ENCODE assay signal across 17 mouse cellular contexts in the genomic region with DNA sequence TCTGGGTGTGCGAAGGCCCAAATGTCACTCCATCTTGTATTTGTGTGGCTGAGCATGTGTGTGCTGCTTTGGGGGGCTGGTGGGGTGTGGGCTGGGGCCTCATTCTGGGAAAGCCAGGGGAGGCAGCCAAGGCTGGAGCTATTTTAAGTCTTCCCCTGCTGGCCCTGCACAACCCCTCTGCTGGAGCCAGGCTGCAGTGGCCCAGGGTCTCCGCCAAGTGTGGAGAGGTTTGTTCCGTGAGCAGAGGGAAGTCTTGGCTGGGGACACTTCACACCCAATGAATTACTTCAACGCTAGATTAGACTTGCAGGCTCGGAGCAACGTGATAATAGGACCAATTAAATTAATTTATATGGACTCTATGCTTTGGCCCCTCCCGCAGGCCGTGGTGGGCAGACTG. TPM values are rescaled to one million over a fixed set of nuclear protein-coding genes. Genes with fewer than 3 reads are reported as not detected.
DNase-seq lines count a peak whose midpoint lies in the region; ATAC-seq and TF ChIP-seq lines count a peak whose summit lies in the region.
"Had no signal": no experiment of that assay in that cellular context is flagged by ENCODE, and none has a peak within 500 bp of the region (broad histone marks: within the 10 kb centered on the region; RNA-seq: fewer than 3 reads in every experiment).

No protein-coding gene starts in this region.

- H3K27me3 ChIP-seq in heart, embryonic 10.5 days (ENCODE audit: insufficient read depth, poor library complexity, severe bottlenecking), result peaks cover 44% of the 10 kb centered on the region
- H3K27me3 ChIP-seq in neural tube, embryonic 15.5 days (replicated peaks), result no peaks in the 10 kb centered on the region
- no peaks in the 10 kb centered on the region for H3K27me3 ChIP-seq in midbrain, postnatal 0 days (ENCODE audit: insufficient read depth, low read length)
- 0 out of 2 replicates have a peak, but pooled peaks cover 3% of the 10 kb centered on the region for H3K27me3 ChIP-seq in intestine, embryonic 15.5 days (replicated peaks)
- H3K27me3 ChIP-seq: forebrain, embryonic 15.5 days had no signal

- no peak overlapping the region for H3K9ac ChIP-seq in neural tube, embryonic 15.5 days (replicated peaks)
- no peak overlapping the region for H3K9ac ChIP-seq in midbrain, postnatal 0 days (replicated peaks; ENCODE audit: low read length, poor library complexity, severe bottlenecking)
- no peak overlapping the region for H3K9ac ChIP-seq in intestine, embryonic 15.5 days
- H3K9ac ChIP-seq: forebrain, embryonic 15.5 days; kidney, embryonic 15.5 days; liver, embryonic 15.5 days; midbrain, embryonic 12.5 days had no signal

- H3K27ac ChIP-seq in heart, embryonic 10.5 days, result no peak overlapping the region
- no peak overlapping the region for H3K27ac ChIP-seq in neural tube, embryonic 15.5 days (replicated peaks)
- no peak overlapping the region for H3K27ac ChIP-seq in midbrain, postnatal 0 days (ENCODE audit: low read depth, low read length)
- no peak overlapping the region for H3K27ac ChIP-seq in intestine, embryonic 15.5 days
- H3K27ac ChIP-seq: forebrain, embryonic 15.5 days; hindbrain, postnatal 0 days; kidney, embryonic 15.5 days; liver, embryonic 15.5 days; midbrain, embryonic 12.5 days had no signal

- intact Hi-C loops in heart, postnatal 36 days (cut with DNase I), result no loop called here

- H3K9me3 ChIP-seq in heart, embryonic 10.5 days, result no peaks in the 10 kb centered on the region
- H3K9me3 ChIP-seq in neural tube, embryonic 15.5 days (replicated peaks), result no peaks in the 10 kb centered on the region
- H3K9me3 ChIP-seq in midbrain, postnatal 0 days (ENCODE audit: low read length), result no peaks in the 10 kb centered on the region
- H3K9me3 ChIP-seq in intestine, embryonic 15.5 days, result no peaks in the 10 kb centered on the region
- H3K9me3 ChIP-seq: forebrain, embryonic 15.5 days; G1E; kidney, embryonic 15.5 days; liver, embryonic 15.5 days; midbrain, embryonic 12.5 days had no signal

- 67% methylated on average over 8 of the region's 8 CpGs for WGBS in heart, embryonic 10.5 days
- WGBS in neural tube, embryonic 15.5 days, result 72% methylated on average over 8 of the region's 8 CpGs
- 87% methylated on average over 8 of the region's 8 CpGs for WGBS in midbrain, postnatal 0 days
- WGBS in intestine, embryonic 15.5 days, result 85% methylated on average over 8 of the region's 8 CpGs

- H3K4me1 ChIP-seq in heart, embryonic 10.5 days, result peaks cover 41% of the 10 kb centered on the region
- peaks cover 6% of the 10 kb centered on the region for H3K4me1 ChIP-seq in neural tube, embryonic 15.5 days
- H3K4me1 ChIP-seq in midbrain, postnatal 0 days (ENCODE audit: insufficient read depth, low read length), result no peaks in the 10 kb centered on the region
- no peaks in the 10 kb centered on the region for H3K4me1 ChIP-seq in intestine, embryonic 15.5 days (replicated peaks)
- H3K4me1 ChIP-seq: liver, embryonic 15.5 days; midbrain, embryonic 12.5 days had no signal

- no peak for TF ChIP-seq CTCF in midbrain, postnatal 0 days (IDR thresholded peaks at IDR 0.05)

- H3K4me3 ChIP-seq in heart, embryonic 10.5 days, result no peak overlapping the region
- no peak overlapping the region for H3K4me3 ChIP-seq in neural tube, embryonic 15.5 days (replicated peaks)
- H3K4me3 ChIP-seq in midbrain, postnatal 0 days (ENCODE audit: low read depth, low read length), result no peak overlapping the region
- H3K4me3 ChIP-seq in intestine, embryonic 15.5 days (replicated peaks), result no peak overlapping the region
- H3K4me3 ChIP-seq: forebrain, embryonic 15.5 days; kidney, embryonic 15.5 days; liver, embryonic 15.5 days; midbrain, embryonic 12.5 days had no signal

- no peaks in the 10 kb centered on the region for H3K36me3 ChIP-seq in heart, embryonic 10.5 days
- H3K36me3 ChIP-seq in neural tube, embryonic 15.5 days, result no peaks in the 10 kb centered on the region
- H3K36me3 ChIP-seq in midbrain, postnatal 0 days (ENCODE audit: insufficient read depth, low read length), result no peaks in the 10 kb centered on the region
- H3K36me3 ChIP-seq in intestine, embryonic 15.5 days, result no peaks in the 10 kb centered on the region
- H3K36me3 ChIP-seq: forebrain, embryonic 15.5 days; G1E; kidney, embryonic 15.5 days; liver, embryonic 15.5 days; midbrain, embryonic 12.5 days had no signal

- no peak overlapping the region for H3K4me2 ChIP-seq in neural tube, embryonic 15.5 days
- no peak overlapping the region for H3K4me2 ChIP-seq in midbrain, postnatal 0 days (ENCODE audit: low read depth, low read length, poor library complexity, severe bottlenecking)
- no peak overlapping the region for H3K4me2 ChIP-seq in intestine, embryonic 15.5 days (replicated peaks)
- H3K4me2 ChIP-seq: forebrain, embryonic 15.5 days; kidney, embryonic 15.5 days; liver, embryonic 15.5 days; midbrain, embryonic 12.5 days had no signal

- ATAC-seq in neural tube, embryonic 15.5 days (ENCODE audit: low FRiP score), result no peak
- no peak for ATAC-seq in midbrain, postnatal 0 days (ENCODE audit: low FRiP score)
- no peak for ATAC-seq in intestine, embryonic 15.5 days
- ATAC-seq: hindbrain, postnatal 0 days had no signal

- DNase-seq in heart, adult 11 months, result peak; percentile 97
- DNase-seq in heart, embryonic 10.5 days (ENCODE audit: low spot score), result no peak
- DNase-seq in forelimb bud, embryonic 11.5 days (ENCODE audit: low read depth, low spot score), result peak; percentile 50
- DNase-seq in gastrocnemius, postnatal 25 days, result peak; percentile 57
- peak; percentile 51 to 55 for DNase-seq in heart, postnatal 36 days
- DNase-seq in midbrain, postnatal 0 days (ENCODE audit: low spot score), result no peak
- DNase-seq: adrenal gland, postnatal 36 days; right cerebral cortex, postnatal 25 days; thymus, adult 2 months had no signal

RNA-seq across cellular contexts. Expression of a gene that starts 49.8 kb away (rescaled TPM):
- polyA plus RNA-seq in heart, embryonic 10.5 days (2016; fragmentation: Nextera tagmentation; extraction: Ambion mirVana), result 39.5 and 40.6 TPM in 2 replicates
- 100 to 1,000 TPM in 1 of 2 experiments, 10 to 100 TPM in 1; 80.3 to 106 TPM for total RNA-seq in gastrocnemius, postnatal 25 days (2021)
- 10 to 100 TPM; 71.1 to 72.8 TPM for total RNA-seq in heart, postnatal 36 days (2021)
- 43.1 and 45.3 TPM in 2 replicates for polyA plus RNA-seq in neural tube, embryonic 15.5 days (2015; fragmentation: Nextera tagmentation; extraction: Ambion mirVana)
- total RNA-seq in midbrain, postnatal 0 days (2014; rRNA removed), result 64.2 and 67.3 TPM in 2 replicates
- polyA plus RNA-seq in midbrain, postnatal 0 days (2015; fragmentation: Nextera tagmentation; extraction: Ambion mirVana), result 43.0 and 49.1 TPM in 2 replicates
- 41.8 and 43.4 TPM in 2 replicates for polyA plus RNA-seq in intestine, embryonic 15.5 days (2015; fragmentation: Nextera tagmentation; extraction: Ambion mirVana)

Comparison
In these comparisons a context has a peak if more than half of its experiments do, and no peak if none do; other contexts are left out.
1. DNase-seq: peak in heart, adult 11 months (single experiment), forelimb bud, embryonic 11.5 days (single experiment), gastrocnemius, postnatal 25 days (single experiment) and heart, postnatal 36 days (2 of 2); none in heart, embryonic 10.5 days (single experiment) and midbrain, postnatal 0 days (single experiment).